Mouse (Mus musculus) megakaryocyte, embryonic 14.5 days (primary cell): ENCODE data around the gene 5430402E10Rik. TPM values are rescaled to one million over a fixed set of nuclear protein-coding genes. Genes with fewer than 3 reads are reported as not detected.
"Not testable (repeated sequence)": the region's sequence is repeated elsewhere in the genome, so short reads cannot be mapped to it uniquely, and the experiment has no call there.

Experiments used
- H3K27me3 ChIP-seq: replicated peaks from 2 replicates; pipeline ENCODE3; 2012; ENCODE audit warnings: inconsistent platforms
- H3K36me3 ChIP-seq: replicated peaks from 2 replicates; pipeline ENCODE3; 2012; ENCODE audit warnings: low read length, inconsistent platforms, mixed read lengths
- H3K4me1 ChIP-seq: 2 replicates; pipeline ENCODE4 v1.6.1; 2012; ENCODE audit warnings: inconsistent platforms
- H3K4me3 ChIP-seq: replicated peaks from 2 replicates; pipeline ENCODE3; 2012; ENCODE audit warnings: moderate library complexity, mild to moderate bottlenecking, inconsistent platforms
- H3K9me3 ChIP-seq: 2 replicates; pipeline ENCODE4 v1.6.1; 2012; ENCODE audit warnings: inconsistent platforms
- polyA plus RNA-seq: library from polyadenylated mRNA; stranded (reverse); fragments of >175 nt; gene quantifications from 2 replicates; pipeline ENCODE4 v1.2.3, GENCODE M21; 2012; ENCODE audit warnings: low replicate concordance; ENCODE audit not compliant: insufficient read depth

Gene 5430402E10Rik
- not detected in 2 replicates for polyA plus RNA-seq

DNA sequence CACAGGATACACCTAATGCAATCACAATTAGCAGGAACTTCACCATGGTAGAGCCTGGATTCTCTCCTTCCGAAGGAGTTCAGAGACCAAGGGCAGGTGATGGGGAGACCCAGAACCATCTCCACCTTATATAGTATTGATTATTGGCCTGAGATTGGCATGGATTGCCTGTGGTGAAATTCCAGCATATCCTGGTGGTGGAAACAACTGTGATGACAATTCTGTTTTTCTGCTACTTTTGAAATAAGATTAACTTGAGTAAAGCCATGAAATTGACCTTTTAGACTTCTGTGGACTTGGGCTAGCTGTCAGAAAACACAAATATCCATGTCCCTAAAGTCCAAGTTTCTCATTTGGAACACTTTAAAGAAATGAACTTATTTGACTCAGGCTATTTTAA, at the start of gene 5430402E10Rik:
TSS of gene 5430402E10Rik (minus strand) at position 101 of the 400 bp plus-strand sequence.
- not testable (repeated sequence) for H3K36me3 ChIP-seq, H3K9me3 ChIP-seq, H3K4me3 ChIP-seq, H3K4me1 ChIP-seq, H3K27me3 ChIP-seq

- not testable (repeated sequence) for H3K4me1 ChIP-seq, H3K9me3 ChIP-seq, H3K4me3 ChIP-seq, H3K27me3 ChIP-seq, H3K36me3 ChIP-seq
Observed at GRCm38 (mm10) chrX:77880033-77880432, 44.8 kb downstream of the 5430402E10Rik start.

Other genes starting within 250 kb of the 5430402E10Rik start
- gene Prkx, start 128.8 kb downstream of the 5430402E10Rik start, polyA plus RNA-seq, result 4.2 and 4.6 TPM in 2 replicates
- gene Pbsn, start 71.4 kb downstream of the 5430402E10Rik start, polyA plus RNA-seq, result not detected in 2 replicates
- not detected in 2 replicates for gene Gm14744, start 60.3 kb downstream of the 5430402E10Rik start, polyA plus RNA-seq
- not detected in 2 replicates for gene Obp1a, start 166.3 kb upstream of the 5430402E10Rik start, polyA plus RNA-seq
- not detected in 2 replicates for gene Gm5938, start 200.4 kb upstream of the 5430402E10Rik start, polyA plus RNA-seq